Mouse (Mus musculus) kidney, postnatal 0 days (tissue): Measurements from ENCODE around the gene Hlcs. TPM values are rescaled to one million over a fixed set of nuclear protein-coding genes. Genes with fewer than 3 reads are reported as not detected.

Experiments used
- ATAC-seq: fragments of 200-750 bp; cut with Nextera tagmentation; replicated peaks from 2 replicates; pipeline ENCODE4 v1.8.0; 2017; ENCODE audit warnings: low read depth, moderate number of reproducible peaks, moderate TSS enrichment, moderate library complexity; ENCODE audit not compliant: low FRiP score
- DNase-seq: peaks from one replicate; pipeline ENCODE4 v3.0.0-alpha.2; 2016; ENCODE audit warnings: low spot score
- H3K27ac ChIP-seq: fragments of 300-500 bp; sonication (generic); 2 replicates; pipeline ENCODE4 v1.5.1; 2014; ENCODE audit warnings: mild to moderate bottlenecking
- H3K27me3 ChIP-seq: fragments of 300-500 bp; sonication (generic); 2 replicates; pipeline ENCODE4 v1.6.1; 2014; ENCODE audit warnings: low read length, mixed read lengths; ENCODE audit not compliant: insufficient read depth
- H3K36me3 ChIP-seq: fragments of 300-500 bp; sonication (generic); 2 replicates; pipeline ENCODE4 v1.6.1; 2014; ENCODE audit warnings: low read length, mixed read lengths; ENCODE audit not compliant: insufficient read depth
- H3K4me1 ChIP-seq: fragments of 300-500 bp; sonication (generic); replicated peaks from 2 replicates; pipeline ENCODE4 v1.6.1; 2014; ENCODE audit warnings: antibody characterized with exemption, low read length, mixed read lengths; ENCODE audit not compliant: insufficient read depth
- H3K4me2 ChIP-seq: fragments of 300-500 bp; sonication (generic); 2 replicates; pipeline ENCODE4 v1.6.1; 2014; ENCODE audit warnings: mild to moderate bottlenecking, low read length, moderate library complexity, mixed read lengths
- H3K4me3 ChIP-seq: fragments of 300-500 bp; sonication (generic); replicated peaks from 2 replicates; pipeline ENCODE4 v1.5.1; 2014; ENCODE audit warnings: low read depth, low read length
- H3K9ac ChIP-seq: fragments of 300-500 bp; sonication (generic); 2 replicates; pipeline ENCODE4 v1.6.1; 2014; ENCODE audit warnings: low read depth, low read length
- H3K9me3 ChIP-seq: fragments of 300-500 bp; sonication (generic); replicated peaks from 2 replicates; pipeline ENCODE4 v1.6.1; 2016; ENCODE audit warnings: low read length, inconsistent platforms, mixed read lengths
- CTCF ChIP-seq: IDR thresholded peaks from 2 replicates; pipeline ENCODE4 v1.5.1; 2016; ENCODE audit warnings: antibody characterized with exemption, low read depth, mild to moderate bottlenecking, moderate library complexity
- WGBS: fragments of 180-500 bp; shearing (Covaris S2); extraction: QIAGEN DNeasy Blood & Tissue Kit; methylation state at CpG from one replicate; pipeline ENCODE4 v1.1.7; 2014; 5-methylcytosine and 5-hydroxymethylcytosine counted together
- polyA plus RNA-seq: library from polyadenylated mRNA; unstranded; fragments of >200 nt; fragmentation: Nextera tagmentation; extraction: Ambion mirVana; gene quantifications from 2 replicates; pipeline ENCODE4 v1.2.1, GENCODE M21; 2015

Gene Hlcs
- polyA plus RNA-seq, 1 experiment from 2014 or later = 5.0 TPM

DNA sequence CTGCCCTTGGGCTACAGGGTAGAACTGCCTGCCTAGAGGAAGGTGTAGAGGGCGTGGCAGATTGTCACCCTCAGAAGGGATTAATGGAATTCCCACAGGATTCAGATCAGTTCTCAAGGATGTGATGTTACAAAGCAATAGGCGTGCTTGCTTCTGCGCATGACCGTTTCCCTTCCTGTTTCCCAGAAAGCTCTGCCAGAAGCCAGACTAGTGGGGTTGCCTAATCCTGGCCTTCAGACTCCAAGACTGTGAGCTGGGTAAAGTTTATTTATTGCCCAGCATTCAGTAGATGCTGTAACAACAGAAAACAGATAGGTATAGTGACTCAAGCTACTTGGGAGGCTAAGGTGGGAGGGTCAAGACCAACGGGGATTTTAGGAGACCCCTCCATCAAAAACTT lies 15.3 kb downstream of the Hlcs start:
- Histone ChIP-seq H3K4me2 (no peak overlapping the region), H3K9me3 (no peaks in the 10 kb centered on the region), H3K9ac (no peak overlapping the region), H3K4me3 (no peak overlapping the region), H3K36me3 (no peaks in the 10 kb centered on the region), H3K4me1 (no peaks in the 10 kb centered on the region; the same call in 1 of the 2 replicates), H3K27me3 (no peaks in the 10 kb centered on the region), H3K27ac (no peak overlapping the region)
- 86% methylated on average over 5 of the region's 5 CpGs for WGBS
- no peak for DNase-seq
- no peak for TF ChIP-seq CTCF
- ATAC-seq = no peak

DNA sequence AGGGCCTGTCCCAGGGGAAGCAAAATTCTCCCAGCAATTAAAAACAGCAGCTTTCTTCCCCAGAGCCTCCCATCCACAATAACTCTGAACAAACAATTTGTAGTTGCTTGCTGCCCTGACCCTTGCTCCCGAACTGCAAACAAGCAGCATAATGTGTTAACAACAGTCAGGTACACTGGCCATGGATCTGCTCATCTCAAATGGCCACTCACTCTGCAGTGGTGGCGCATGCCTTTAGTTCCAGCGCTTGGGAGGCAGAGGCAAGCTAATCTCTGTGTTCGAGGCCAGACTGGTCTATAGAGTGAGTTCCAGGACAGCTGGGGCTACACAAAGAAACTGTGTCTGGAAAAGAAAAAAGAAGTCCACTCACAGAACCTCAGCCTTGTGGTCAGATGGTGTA lies 22.2 kb downstream of the Hlcs start:
- WGBS = 83% methylated on average over 4 of the region's 4 CpGs

DNA sequence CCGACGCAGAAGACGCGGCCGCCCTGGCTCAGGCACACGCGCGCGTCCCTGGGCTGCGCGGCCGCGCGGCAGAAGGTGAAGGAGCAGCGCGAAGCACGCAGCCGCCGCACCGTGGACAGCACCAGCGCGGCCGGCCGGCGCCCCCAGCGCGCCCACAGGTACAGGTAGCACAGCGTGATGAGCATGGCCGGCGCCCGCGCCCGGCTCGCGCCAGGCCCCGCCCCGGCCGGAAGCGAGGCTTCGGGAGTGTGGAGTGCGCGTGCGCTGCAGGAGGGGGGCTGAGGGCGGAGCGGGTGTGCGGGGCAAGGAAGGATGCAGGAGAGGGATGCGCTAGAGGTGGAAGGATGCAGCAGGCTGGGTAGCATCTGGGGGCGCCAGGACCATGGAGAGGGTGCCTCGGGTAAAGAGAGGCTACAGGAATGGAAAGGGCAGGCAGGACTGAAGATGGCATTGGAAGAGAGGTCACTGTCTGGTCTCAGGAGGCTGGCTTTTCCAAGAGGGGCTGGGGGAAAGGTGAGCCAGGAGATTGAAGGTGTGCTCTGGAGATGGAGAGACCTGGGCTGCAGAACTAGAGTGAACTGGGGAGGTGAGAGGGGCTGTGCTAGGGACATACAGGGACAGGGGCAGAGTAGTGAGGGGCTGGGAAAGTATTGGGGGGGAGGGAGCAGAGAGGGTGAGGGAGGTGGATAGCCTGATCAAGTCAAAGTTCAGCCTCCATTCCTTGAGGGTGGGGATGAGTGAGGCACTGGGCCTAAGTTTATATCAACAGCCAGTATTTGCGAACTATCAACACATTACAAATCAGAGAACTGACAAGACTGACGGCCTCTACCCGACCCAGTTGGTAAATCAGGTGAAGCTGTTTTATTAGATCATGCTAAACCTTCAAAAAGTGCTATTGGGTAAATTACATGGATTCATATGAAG lies 23.0 kb downstream of the Hlcs start:
- peak overlapping the region; percentile 96 for H3K4me2 ChIP-seq
- no peaks in the 10 kb centered on the region for H3K4me1 ChIP-seq
- peak overlapping the region; percentile 81 for H3K4me3 ChIP-seq
- H3K27me3 ChIP-seq = no peaks in the 10 kb centered on the region
- no peak overlapping the region for H3K27ac ChIP-seq
- no peak for TF ChIP-seq CTCF
- DNase-seq (peak; percentile 88), ATAC-seq (peak; percentile 94)
- WGBS = 8% methylated on average over 48 of the region's 52 CpGs
- H3K9ac ChIP-seq = peak overlapping the region; percentile 73
- no peaks in the 10 kb centered on the region for H3K9me3 ChIP-seq
- no peaks in the 10 kb centered on the region for H3K36me3 ChIP-seq

More for the DNA sequence above, 22.2 kb downstream of the Hlcs start:
- no peak overlapping the region for H3K4me3 ChIP-seq
- ATAC-seq (no peak), DNase-seq (no peak)
- H3K9me3 ChIP-seq = no peaks in the 10 kb centered on the region
- no peaks in the 10 kb centered on the region for H3K4me1 ChIP-seq
- H3K36me3 ChIP-seq = no peaks in the 10 kb centered on the region
- no peak overlapping the region for H3K9ac ChIP-seq
- no peak for TF ChIP-seq CTCF
- H3K4me2 ChIP-seq = no peak overlapping the region
- H3K27ac ChIP-seq = no peak overlapping the region
- H3K27me3 ChIP-seq = no peaks in the 10 kb centered on the region

DNA sequence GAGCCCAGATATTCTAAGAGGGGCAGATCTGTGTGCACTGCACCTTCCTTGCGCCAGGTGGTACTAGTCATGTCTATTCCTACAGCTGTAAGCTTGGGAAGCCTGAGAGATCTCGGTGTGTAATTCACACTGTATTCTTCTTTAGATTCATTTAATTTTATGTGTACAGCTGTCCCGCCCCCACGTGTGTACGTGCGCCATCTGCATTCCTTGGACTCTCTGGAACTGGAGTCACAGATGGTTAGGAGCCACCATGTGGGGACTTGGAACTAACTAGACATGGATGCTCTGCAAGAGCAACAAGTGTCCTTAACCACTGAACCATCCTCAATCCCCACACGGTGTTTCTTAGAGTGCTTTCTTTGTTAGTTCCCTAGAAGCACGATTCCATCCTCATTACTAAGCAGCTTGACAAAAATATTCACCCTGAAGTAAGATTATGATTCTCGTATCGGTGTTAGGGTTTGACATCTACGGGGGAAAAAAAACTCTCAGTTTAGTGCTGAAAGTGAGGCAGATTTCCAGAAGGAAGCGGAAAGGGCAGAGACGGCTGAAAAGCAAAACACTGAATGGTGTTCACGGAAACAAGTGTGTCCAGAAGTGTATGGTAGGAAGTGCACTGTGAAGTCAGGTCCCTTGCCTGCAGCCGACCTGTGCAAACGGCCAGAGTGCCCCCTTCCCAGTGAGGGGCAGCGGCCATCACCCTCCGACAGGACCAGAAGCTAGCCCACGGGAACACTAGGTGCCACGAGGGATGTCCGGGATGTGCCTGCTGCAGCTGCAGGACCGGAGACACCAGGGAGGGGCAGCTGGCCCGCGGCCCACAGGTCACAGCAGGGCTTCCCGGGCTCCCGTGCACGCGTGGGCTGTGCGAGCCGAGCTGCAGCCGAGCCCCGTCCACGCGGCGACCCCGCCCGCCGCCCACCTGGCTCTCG lies 24.0 kb downstream of the Hlcs start:
- ATAC-seq (peak; percentile 57), DNase-seq (no peak)
- TF ChIP-seq CTCF = peak; percentile 32; the same call in 1 of the 2 replicates

DNA sequence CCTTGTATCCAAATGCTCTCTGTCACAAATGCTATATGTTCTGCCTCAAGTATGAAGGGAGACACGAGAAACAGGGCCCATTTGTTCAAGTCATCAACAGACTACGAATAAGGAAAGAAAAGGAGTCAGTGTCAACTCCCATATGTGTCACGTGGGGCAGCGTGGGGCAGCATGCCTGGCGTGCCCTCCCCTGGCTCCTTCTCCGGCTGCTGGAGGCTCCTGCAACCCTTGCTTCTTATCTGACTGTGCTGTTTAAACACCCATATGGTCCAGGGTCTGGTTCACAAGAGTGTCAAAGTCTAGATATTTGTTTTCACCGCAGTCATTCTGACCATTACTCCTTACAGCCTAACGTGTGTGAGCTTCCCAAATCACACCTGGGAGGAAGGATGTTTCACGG lies 25.5 kb downstream of the Hlcs start:
- ATAC-seq (no peak), DNase-seq (no peak)
- Histone ChIP-seq H3K9ac (no peak overlapping the region), H3K4me3 (no peak overlapping the region), H3K4me2 (no peak overlapping the region), H3K27me3 (no peaks in the 10 kb centered on the region), H3K9me3 (no peaks in the 10 kb centered on the region), H3K36me3 (no peaks in the 10 kb centered on the region), H3K4me1 (no peaks in the 10 kb centered on the region), H3K27ac (no peak overlapping the region)
- WGBS = 69% methylated on average over 9 of the region's 9 CpGs
- TF ChIP-seq CTCF = no peak

More for the DNA sequence above, 24.0 kb downstream of the Hlcs start:
- Histone ChIP-seq H3K4me3 (peak overlapping the region; percentile 81), H3K27me3 (no peaks in the 10 kb centered on the region), H3K9me3 (no peaks in the 10 kb centered on the region), H3K9ac (peak overlapping the region; percentile 73), H3K4me2 (peak overlapping the region; percentile 96), H3K36me3 (no peaks in the 10 kb centered on the region), H3K4me1 (no peaks in the 10 kb centered on the region), H3K27ac (no peak overlapping the region)
- WGBS = 7% methylated on average over 39 of the region's 39 CpGs

DNA sequence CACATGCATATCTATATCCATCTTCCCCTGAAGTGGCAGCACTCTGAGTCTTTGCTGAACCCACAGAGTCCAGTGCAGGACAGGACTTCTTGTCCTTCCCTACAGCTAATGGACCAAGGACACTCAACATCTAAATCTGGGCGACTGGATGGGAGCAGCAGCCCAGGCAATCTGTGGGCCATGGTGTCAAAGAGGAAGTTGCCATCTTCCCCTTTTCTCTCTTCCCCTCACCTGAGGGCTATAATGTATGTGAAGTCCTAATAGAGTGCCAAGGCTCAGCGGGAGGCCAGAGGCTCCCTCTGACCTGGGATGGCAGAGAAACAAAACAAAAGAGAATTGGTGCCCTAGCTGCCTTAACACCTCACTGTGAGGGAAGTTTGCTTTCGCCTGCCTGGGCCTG lies 29.4 kb downstream of the Hlcs start:
- Histone ChIP-seq H3K4me1 (no peaks in the 10 kb centered on the region), H3K4me3 (no peak overlapping the region), H3K4me2 (no peak overlapping the region), H3K27ac (no peak overlapping the region), H3K9me3 (peaks cover 4% of the 10 kb centered on the region; the same call in 1 of the 2 replicates), H3K36me3 (no peaks in the 10 kb centered on the region), H3K9ac (no peak overlapping the region), H3K27me3 (no peaks in the 10 kb centered on the region)
- ATAC-seq (no peak), DNase-seq (no peak)
- no peak for TF ChIP-seq CTCF
- WGBS = 88% methylated on average over 3 of the region's 3 CpGs
